Mouse (Mus musculus) left cerebral cortex, postnatal 25 days (tissue): ENCODE measurements around the gene Mrpl1. TPM values are rescaled to one million over a fixed set of nuclear protein-coding genes. Genes with fewer than 3 reads are reported as not detected.

Experiments used
- DNase-seq, 2 experiments: peaks; one replicate each; pipeline ENCODE4 v3.0.0; 2022; ENCODE audit warnings: low spot score in 2 of 2, mixed read lengths in 1 of 2
- intact Hi-C: fragments of 180-260 bp; cut with DNase I; formaldehyde crosslinking; loops from one replicate; pipeline ENCODE4 v1.15.1; 2025
- total RNA-seq, 2 experiments: library from RNA; stranded (reverse); gene quantifications; 2 replicates each; pipeline ENCODE4 v1.2.3; 2021

The Mrpl1 gene
- total RNA-seq = 10 to 100 TPM; 13.9 to 16.3 TPM

DNA sequence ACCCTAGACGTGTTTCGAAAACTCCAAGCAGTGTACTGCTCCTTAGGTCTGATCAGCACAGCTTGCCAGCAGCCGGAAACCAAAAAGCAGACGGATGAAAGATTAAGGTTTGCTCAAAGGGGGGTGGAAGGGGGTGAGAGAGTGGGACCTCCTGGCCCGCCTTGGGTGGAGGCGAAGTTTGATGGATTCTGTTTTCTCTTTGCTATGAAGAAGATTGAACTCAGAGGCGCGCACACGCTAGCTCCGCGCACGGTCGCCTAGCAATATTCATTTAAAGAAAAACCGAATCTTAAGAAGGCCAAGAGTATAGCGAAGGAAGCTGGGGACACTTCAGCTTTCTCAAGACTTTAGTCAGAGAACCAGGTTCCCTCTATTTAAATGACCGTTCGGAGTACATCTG, at the start of gene Mrpl1:
Gene Mrpl1, plus strand, starts transcription at position 35 of the 400 bp plus-strand sequence.
- intact Hi-C loops = no loop called here
- peak; percentile 25 to 29 for DNase-seq

DNA sequence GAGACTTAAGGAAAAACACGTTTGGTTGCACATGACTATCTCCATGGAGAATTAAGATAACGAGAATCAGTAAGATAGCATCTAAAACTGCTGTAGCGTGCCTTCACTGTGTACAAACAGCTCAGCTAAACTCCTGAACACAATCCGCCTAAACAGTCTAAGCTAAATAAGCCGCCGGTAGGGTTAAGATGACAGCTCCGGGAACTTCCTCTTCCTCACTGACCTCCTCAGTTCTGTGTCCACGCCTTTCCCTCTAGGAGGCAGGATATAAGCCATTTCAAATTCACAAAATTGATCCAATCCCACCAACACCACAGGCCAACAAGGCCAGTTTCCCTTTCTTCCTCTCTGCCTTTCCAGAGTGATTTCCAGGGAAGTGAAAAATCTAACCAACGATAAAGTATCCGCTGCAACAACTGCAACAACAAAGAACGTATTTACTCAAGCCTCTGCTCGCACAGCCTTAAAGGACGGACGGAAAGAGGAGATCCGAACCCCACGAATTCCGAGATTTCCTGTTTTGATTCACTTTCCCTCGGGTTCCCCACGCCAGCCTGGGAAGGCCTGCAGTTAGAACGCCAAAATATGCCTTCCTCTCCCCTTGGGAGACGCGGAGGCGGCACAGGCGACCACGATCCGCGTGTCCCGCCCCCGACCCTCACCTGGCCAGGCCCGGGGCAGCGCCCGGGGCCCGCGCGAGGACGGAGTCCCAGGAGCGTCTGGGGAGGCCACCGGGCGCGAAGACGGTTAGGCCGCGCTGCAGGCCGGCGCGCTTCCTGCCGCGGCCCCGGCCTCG, 48.6 kb upstream of the Mrpl1 start:
- intact Hi-C loops = loop anchor here (1.0 kb wide), 1 partner anchor 50 kb away; no protein-coding TSS in a partner anchor
- peak; percentile 38 to 39 for DNase-seq

DNA sequence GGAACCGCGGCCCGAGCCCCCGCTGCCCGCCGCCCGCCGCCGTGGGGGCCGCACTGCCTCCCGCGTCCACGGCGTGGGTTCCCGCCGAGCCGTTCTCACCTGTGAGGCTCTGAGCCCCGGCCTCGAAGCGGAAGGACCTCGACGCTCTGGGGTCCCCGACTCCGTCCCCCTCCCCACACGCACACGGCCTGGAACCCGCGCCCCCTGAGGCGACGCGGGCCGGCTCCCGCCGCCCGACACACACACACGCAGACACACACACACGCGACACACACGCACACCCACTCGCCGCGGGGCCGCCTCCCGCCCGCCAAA, 48.1 kb upstream of the Mrpl1 start:
- DNase-seq = no peak
- intact Hi-C loops = loop anchor here (1.0 kb wide), 1 partner anchor 49 kb away; no protein-coding TSS in a partner anchor

DNA sequence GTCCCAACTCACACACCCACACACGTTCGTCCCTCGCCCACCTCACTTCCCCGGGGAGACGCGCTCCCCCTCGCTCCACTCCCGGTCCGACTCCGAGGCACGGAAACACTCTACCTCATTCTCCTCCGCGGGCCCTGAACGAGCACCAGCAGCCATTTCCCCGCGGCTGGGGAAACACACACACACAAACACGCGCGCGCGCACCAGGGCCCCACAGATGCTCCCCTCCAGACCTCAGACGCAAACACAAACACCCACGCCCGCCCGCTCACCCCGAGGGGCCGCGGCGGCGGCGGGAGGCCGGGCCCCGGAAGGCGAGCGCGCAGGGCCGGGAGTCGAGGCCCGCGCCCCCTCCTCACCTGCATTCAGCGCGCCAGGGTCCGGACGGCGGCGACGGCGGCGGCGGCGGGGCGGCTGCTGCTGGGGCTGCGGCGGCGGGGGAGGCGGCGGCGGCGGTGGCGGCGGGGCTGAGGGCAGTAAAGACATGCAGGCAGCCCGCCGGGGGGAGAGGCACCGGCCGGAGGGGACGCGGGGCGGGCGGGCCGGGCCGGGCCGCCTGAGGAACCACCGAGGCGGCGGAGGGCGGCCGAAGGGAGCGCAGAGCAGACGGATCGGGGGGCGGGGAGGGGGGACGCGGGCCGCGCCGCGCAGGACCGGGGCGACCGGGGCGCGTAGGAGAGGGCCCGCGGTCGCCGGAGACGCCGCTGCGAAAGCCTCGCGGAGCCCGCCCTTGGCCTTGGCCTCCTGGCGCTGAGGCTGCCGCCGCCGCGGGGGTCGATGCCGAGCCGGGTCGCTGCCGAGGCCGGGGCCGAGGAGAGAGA, 47.5 kb upstream of the Mrpl1 start:
- intact Hi-C loops = loop anchor here (1.0 kb wide), 1 partner anchor 49 kb away; no protein-coding TSS in a partner anchor
- peak; percentile 60 to 73 for DNase-seq

DNA sequence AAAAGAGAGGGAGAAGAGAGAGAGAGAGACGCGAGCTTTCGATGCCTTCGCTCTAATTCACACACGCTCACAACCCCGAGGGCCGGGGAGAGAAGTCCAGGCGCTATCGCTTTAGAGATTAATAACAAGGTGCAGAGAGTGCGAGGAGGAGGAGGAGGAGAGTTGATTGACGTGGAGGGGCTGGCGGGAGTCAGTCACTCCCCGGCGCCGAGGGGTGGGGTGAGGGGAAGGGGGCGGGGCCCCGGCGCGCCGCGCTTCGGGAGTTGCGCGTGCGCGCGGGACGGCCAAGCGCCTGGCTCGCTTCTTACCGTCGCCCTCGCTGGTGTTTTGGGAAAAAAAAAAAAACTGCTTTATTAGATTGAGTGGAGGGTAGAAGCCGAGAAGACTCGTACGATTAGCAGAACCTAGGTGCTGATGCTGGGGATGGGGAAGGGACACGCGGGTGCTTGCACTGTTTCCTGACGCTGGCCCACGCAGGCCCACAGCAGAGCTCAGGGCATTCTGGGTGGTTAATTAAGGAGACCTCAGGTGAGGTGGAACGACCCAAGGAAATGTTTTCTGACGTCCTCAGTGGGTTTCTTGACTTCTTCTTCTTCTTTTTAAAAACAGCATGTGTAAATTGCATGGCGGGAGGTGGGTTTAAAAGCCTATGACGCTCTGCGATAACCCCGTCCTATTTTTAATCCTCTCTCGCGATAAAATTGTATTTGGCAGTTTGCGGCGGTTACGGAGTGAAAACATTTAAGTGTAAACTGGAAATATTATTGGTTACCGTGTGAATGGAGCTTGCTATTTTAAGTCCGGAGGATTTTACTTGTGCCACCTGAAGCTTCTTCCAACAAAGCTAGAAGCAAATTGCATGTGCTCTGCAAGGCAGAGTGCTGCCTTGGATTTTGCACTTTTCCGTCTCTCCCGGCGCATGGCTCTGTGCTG, 46.6 kb upstream of the Mrpl1 start:
- peak; percentile 76 to 80 for DNase-seq
- intact Hi-C loops = no loop called here

DNA sequence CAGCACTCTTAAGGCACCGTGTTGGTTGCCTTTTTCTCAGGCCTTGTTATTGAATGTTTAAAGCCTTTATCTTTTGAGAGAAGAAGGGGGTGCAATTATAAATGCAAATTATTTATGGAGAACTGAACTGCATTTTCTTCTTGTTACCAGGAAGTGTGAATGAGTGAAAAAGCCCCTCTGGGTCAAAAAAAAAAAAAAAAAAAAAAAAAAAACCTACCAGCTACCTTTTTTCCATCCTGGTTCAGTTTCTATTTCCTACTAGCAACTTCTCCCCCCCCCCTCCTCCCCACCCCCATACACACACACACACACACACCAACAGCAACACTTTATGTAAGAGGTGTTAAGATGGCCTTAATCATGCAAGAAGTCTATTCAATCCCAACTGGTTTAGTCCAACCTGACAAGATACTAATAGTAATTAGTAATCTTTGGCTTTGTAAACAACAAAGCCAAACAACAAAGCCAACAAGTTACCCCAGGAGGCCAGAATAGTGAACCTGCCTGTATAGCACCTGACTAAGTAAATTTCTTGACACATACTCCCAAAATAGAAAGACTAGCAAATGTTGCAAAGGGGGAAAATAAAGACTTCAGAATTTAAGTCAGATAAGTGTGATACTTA, 45.8 kb upstream of the Mrpl1 start:
- intact Hi-C loops = no loop called here
- no peak for DNase-seq

DNA sequence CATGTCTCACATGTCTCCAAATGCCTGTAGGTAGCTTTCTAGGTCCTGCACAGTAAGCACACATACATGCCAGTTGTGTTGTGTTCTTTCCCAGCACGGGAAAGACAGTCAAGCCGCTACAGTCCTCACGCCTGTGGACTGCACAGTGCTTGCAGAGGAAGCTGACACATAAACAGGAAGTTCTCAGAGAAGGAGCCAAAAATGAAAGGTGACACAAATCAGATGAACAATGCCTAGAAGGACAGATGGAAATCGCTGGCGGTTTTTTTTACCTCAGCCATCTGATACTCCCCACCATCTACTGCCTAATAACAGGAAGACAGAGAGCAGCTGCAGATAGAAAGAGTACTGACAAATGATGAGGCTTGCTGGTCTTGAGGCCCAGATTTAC, 45.3 kb upstream of the Mrpl1 start, which contains the start of gene Cnot6l:
Gene Cnot6l, minus strand, starts transcription at position 151 of the 391 bp plus-strand sequence.
- intact Hi-C loops = no loop called here
- DNase-seq = no peak

DNA sequence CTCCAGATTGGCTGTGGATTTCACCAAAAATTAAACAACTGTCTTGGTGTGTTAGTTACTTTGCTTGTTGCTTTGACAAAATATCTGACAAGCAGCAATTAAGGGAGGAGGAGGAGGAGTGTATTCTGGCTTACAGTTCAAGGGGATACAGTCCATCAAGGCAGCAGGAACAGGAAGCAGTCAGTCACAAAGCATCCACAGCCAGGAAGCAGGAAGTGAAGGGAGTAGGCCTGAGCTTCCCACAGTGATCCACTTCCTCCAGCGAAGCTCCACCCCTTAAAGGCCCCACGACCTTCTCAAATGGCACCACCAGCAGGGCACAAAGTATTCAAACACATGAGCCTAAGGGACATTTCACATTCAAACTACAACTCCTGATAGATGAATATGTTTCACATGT, 42.5 kb upstream of the Mrpl1 start:
- intact Hi-C loops = no loop called here
- DNase-seq = no peak

DNA sequence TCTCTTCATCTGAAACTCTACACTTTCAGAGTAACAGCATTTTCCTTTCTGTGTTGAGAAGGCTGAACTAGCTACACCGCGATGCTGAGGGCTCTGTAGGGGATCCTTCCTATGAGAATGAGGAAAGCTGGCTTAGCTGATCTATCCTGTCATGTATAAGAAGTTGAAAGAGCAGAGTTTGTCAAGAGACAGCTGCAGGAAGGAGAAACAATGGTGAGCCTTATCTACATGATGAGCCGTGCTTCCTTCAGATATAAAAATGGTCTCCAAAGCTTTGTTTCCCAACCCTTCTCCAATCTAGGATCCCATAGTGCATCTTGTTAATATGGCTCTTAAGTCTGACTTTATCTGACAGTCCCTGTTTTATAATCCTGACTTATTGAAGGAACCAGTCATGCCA, 38.9 kb upstream of the Mrpl1 start:
- intact Hi-C loops = no loop called here
- no peak for DNase-seq

DNA sequence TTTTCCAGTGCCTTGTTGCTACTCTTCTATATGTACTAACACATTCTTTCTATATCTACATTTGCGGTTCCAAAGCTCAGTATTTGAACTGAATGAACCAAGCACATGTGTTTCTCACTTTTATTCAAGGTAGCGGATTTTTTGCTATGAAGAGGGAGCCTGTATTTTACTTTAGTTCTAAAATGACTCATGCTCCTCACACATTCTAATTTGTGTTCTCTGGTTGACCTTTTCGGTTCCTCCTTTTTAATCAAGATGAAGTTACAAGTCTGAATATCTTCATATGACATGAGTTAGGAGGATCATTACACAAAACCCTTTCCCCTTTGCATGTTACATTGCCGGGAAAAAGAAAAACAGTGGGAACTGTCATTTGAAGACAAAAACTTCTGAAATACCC, 37.5 kb upstream of the Mrpl1 start:
- intact Hi-C loops = no loop called here
- DNase-seq = no peak

DNA sequence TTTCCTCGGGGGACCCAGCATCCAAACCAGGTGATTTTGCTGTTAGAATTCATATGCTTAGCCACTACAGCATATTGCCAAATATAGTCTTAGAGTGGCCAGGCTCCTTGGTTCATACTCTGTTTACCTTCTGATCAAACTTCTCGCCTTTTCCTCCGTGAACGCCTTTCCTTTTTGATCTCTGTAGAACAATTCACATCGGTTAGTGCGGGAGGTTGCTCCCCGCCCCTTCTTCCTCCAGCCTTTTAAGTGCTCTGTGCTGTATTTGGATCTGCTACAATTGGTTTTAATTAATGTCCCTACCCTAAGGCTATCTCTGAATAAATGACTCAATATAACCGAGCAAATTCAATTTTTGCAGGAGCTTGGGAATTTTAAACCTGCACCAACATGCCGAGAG, 33.2 kb upstream of the Mrpl1 start:
- intact Hi-C loops = no loop called here

DNA sequence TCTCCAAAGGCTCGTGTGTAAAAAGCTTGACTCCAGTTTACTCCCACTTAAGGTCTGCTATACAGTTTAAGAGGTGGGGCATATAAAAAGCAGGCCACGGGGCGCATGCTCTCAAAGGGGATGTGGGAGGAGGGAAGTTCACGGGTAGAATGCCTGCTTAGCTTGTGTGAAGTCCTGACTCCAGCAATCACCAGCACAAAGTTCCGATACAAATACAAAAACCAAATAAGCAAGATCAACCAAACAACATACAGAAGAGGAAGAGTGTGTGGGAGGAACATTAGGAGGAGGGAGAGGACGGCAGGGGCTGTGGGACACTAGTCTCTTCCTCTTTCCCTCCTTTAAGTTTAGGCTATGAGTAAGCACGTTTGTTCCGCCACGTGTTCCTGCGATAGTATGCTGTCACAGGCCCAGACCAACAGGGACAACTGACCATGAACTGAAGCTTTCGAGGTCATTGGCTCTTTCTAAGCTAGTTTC, 32.4 kb upstream of the Mrpl1 start:
- intact Hi-C loops = no loop called here
- no peak for DNase-seq

More for the DNA sequence above, 33.2 kb upstream of the Mrpl1 start:
- no peak for DNase-seq

DNA sequence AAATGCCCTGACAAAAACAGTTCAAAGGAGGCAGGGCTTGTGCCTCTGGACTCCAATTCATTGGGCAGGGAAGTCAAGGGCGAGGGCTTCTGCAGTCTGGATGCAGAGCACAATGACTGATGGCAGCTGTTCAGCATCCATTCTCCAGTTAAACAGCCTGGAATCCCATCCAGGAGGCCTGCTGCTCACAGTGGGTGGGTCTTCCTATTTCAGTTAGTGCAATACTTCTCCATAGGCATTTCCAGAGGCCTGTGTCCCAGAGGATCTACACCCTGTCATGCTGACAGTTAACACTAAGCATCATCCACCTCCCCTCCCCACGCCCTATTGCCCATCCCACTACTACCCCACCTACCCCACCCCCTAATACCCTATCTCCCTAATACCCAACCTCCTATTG, 26.1 kb upstream of the Mrpl1 start:
- intact Hi-C loops = no loop called here
- no peak for DNase-seq

DNA sequence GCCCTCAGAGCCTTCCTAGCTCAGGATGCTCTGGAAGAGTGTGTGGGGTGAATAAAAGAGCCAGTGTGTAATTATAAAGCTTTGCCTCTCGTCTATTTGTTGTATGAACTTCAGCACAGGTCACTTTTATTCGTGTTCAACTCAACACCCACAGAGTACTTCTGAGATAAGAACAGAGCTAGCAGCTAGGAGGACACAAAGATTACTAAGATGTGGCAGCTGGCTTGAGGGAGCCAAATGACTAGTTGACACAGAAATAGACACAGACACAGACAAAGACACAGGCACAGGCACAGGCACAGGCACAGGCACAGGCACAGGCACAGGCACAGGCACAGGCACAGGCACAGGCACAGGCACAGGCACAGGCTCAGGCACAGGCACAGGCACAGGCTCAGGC, 25.3 kb upstream of the Mrpl1 start:
- peak in 1 of 2 experiments; percentile 8 for DNase-seq
- intact Hi-C loops = no loop called here

DNA sequence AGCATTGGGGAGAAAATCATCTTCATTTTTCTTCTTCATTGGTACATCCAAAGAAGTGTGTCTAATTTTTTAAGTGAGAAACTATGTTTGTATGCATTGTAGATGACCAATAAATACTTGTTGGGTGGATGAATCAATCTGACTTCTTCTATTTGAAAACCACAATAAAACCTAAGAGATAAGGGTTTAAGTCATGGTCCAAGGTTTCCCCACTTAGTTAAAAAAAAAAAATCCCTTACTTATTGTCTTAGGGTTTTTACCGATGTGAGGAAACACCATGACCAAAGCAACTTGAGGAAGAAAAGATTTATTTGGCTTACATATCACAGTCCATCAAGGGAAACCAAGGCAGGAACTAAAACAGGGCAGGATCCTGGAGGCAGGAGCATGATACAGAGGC, 19.5 kb upstream of the Mrpl1 start:
- intact Hi-C loops = no loop called here
- DNase-seq = no peak

DNA sequence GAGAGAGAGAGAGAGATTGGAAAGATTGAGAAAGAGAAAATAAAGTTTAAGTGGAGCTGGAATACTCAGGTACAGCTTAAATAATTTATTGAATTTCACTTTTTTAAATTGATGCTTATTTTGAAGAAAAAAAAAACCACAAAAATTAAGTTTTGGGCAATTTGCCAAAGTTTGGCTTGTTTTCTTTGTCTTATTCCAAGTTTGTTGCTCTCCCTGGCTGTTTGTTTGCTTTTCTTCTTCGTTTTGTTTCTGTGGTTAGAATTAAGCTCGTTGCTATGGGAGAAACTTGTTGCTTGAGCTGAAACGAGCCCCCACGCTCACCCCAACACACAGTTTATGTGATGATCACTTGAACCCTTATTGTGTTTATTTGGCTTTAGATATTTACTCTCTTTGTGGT, 18.0 kb upstream of the Mrpl1 start:
- DNase-seq = no peak
- intact Hi-C loops = no loop called here

DNA sequence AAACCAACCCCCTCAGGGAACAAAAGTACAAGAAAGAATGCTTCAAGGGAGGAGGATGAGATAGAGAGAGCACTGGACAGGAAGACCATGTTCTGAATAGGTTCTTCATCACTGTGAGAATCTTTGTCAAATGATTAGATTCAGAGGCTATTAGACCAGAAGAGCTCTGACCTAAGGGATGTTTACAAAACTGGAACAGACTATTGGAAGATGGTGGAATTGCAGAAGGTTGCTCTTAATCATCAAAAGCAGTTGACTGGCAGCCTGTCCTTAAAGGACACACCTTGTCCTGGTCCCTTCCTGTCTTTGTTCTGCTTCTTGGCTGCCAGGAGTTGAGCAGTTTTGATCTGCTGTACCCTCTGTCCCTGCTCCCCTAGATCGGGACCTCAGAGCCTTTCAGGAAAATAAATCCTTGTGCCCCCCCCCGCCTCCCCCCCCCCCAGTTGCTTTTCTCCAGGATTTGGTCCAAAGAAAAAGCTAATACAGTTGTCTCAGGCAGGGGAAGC, 12.7 kb upstream of the Mrpl1 start:
- DNase-seq = no peak
- intact Hi-C loops = no loop called here

DNA sequence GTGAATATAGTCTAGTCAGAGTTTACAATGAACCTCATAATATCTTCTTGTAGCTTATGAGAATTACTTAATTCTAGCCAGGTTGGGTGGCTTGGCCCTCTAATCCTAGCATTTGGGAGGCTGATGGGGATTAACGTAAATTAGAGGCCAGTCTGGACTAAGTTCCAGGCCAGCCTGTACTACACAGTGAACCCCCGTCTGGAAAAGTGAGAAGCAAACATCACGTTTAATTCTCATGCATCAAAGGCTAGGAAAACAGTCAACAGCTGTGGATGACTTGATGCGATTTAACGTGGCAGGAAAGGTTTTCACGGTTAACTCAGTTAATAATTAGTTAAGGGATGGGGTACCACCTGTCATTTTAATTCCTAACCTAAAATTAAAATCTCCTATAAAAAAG, 11.0 kb upstream of the Mrpl1 start:
- intact Hi-C loops = no loop called here
- no peak for DNase-seq

DNA sequence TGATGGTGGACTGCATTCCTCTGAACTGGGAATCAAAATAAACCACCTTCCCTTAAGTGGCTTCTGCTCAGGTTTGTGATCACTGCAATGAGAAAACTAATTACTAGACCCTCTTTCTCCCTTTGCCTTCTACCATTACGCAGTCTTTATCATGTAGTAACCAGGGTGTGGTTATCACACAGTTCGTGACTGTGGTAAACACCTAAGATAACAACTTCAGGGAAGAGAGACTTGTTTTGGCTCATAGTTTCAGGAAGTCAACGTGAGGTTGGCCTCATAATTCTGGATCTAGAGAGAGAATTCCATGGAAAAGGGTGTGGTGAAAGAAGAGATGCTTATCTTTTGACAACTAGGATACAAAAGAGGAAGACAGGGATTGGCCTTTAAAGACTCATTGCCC, 9.0 kb upstream of the Mrpl1 start:
- intact Hi-C loops = no loop called here
- no peak for DNase-seq
